Mouse (Mus musculus) adrenal gland, adult 8-10 months (tissue): ENCODE measurements around the gene Gpr83. TPM values are rescaled to one million over a fixed set of nuclear protein-coding genes. Genes with fewer than 3 reads are reported as not detected.
"Not testable (repeated sequence)": the region's sequence is repeated elsewhere in the genome, so short reads cannot be mapped to it uniquely, and the experiment has no call there.

Source experiments
- DNase-seq: peaks from one replicate; pipeline ENCODE4 v3.0.0; 2022
- total RNA-seq, 4 experiments: library from RNA; stranded (reverse); gene quantifications; 2 replicates each; pipeline ENCODE4 v1.2.4; 2022

The Gpr83 gene
- total RNA-seq, 4 experiments from 2014 or later: 0.13 TPM; not detected in 3

DNA sequence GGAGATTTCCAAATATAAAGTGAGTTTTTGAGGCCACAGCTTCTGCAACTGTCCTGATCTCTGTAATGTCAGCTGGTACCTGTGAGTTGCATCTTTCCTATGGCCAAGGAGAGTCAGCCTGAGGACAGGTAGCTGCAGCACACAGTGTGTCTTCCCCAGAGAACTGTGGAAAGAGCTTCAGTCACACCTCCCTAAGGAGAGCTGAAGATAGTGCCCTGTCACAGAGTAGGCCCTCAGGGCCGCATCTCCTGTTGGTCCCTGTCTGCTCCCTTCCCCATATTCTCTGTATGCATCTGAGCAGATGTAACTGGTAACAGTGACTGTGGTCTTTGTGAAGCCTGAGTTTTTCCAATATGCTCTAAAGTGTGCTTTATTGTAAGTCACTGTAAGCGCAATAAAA lies 10.4 kb downstream of the Gpr83 start:
- no peak for DNase-seq

DNA sequence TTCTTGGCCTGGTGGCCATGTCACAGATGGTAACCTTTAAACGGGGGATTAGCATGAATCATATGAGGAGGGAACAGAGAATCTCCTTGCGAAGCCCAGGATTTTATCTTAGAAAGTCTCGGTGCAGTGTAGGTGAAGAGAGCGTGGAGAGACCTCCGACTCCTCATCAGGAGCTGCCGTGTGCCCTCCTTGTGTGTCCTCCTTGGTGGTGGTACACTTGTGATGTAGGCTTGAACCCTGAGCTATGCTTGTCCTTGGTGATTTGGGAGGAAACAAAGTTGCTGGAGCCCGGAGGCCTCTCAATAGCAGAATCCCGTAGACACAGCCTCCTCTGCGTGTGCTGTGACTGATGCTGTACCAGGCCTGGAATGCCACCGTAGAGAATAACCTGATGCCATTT lies 10.8 kb downstream of the Gpr83 start:
- no peak for DNase-seq

DNA sequence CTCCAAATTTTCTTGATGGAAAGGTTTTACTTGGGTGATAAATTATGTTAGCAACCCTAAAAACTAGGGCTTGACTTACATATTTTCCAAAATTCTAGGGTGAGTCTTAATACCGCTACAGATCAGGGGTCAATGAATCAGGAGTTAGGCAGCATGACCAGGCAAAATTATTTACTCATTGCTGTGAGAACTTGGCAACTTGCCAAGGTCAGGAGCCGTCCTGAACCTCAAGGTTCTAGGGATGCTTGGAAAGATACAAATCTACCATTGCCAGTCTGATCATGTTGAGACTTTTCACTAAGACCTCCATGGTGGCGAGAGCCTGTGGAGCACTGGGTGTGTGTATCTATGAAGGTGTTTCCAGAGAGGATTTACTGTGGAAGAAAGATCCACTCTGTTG lies 11.5 kb downstream of the Gpr83 start:
- DNase-seq: peak; percentile 43

DNA sequence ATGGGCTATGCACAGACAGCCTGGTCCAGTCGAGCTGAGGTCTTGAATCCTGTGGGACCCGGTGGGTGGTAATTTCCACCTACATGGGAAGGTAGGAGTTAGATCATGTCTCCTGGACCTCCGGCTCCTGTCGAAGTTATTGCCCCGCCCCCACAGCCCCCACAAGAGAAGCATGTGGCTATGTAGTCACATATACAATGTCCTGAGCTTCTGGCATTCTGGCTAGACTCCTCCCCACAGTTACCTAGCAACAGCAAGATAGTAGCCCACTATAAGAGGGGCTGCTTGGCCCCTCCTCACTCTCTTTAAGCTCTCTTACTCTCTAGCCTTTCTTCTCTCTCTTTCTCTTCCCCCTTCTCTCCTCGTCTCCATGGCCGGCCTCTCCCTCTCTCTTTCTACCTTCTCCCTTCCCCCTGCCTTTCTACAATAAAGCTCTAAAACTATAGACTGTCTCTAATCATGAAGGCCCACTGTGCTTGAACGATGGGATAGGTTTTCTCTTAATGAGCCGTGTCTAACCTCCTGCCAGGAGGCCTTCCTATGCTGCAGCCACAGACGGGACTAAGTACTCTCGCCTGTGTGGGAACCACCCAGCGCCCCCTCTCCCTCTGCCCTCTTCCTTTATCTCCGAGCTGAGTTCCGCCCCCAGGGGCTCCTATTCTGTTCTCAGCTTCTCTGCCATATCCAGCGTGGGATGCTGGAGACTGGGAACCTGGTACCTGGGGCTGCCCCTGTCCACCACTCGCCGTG lies 12.3 kb downstream of the Gpr83 start:
- no peak for DNase-seq

DNA sequence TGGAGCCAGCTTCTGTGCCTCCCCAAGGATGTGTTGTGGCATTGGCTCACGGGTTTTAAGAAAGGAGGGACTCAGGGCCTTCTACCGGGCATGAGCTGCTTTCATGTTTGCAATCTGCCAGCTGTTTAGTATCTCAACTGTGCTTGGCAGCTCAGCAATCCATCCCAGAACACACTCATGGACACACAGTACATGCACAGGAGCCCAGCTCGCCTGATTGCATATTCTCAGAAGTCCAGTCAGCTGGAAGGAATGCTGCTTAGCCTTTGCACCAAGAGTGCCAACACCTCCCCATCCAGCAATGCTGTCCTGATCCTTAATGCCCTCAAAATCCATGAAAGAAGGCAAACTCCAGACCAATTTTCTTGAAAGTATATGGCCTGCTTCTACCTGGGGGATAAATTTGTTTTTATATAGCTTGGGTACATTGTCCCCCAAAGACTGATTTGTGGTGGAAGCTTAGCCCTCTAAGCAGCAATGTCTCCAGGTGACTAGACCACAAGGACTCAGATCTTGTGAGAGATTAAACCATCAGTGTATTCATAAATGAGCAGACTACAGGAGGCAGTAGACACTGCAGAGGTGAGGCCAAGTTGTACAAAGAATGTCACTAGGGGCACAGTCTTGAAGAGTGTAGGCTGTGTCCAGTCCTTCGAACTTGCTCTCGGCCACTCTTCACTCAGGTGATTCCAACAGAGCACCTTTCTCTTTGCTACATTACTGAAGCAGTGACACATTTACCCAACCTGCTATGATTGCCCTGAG lies 15.9 kb downstream of the Gpr83 start:
- DNase-seq: no peak

DNA sequence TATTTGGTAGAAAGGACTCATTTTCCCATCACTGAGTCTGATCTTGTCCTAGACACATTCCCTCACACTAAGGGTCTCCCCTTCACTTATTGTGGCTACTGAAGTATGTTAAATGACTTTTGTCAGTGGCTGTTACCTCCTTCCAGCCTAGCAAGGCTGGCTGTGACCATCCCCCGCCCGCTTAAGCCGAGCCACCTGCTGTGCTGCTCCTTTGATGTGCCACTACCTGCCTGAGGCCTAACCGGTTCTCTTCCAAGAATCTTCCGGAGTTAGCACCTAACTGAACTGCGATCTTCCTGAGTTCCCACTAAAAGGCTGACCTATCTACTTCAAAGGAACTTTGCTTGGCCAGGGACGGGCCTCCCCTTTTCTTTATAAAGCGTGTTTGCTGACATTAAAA lies 16.6 kb downstream of the Gpr83 start:
- not testable (repeated sequence) for DNase-seq

DNA sequence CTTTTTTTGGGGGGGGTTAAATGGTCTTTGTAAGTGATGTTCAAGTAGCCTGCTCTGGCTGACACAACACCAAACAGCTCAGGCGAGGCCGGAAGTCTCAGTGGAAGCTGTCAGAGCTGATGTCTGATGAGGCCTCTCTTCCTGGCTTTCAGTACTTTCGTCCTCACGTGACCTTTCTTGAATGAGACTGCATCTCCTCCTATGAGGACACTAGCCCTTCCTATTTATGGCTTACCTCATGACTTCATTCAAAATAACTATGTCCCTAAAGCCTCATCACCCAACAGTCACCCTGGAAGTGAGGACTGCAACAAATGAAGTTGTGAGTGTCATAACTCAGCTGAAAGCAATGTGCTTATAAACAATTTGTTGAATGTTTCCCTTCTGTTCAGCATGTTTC lies 24.6 kb downstream of the Gpr83 start:
- no peak for DNase-seq

DNA sequence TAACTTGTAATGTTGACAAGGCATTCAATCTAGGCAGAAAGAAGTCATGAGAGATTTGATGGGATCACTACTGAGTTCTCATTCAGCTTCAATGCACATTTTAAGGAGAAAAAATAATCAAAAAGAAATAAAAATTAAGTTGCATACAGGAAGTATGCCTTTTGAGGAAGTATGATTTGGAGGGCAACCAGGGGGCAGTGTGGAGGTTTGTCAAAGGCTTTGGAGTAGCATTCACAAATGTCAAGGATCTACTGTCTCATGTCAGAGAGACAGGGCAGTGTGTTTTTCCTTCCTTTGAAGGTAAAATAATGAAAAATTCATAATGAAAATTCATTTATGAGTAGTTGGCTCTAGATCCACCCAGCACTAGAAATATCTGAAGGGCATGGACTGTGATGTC lies 25.1 kb downstream of the Gpr83 start:
- peak; percentile 43 for DNase-seq

DNA sequence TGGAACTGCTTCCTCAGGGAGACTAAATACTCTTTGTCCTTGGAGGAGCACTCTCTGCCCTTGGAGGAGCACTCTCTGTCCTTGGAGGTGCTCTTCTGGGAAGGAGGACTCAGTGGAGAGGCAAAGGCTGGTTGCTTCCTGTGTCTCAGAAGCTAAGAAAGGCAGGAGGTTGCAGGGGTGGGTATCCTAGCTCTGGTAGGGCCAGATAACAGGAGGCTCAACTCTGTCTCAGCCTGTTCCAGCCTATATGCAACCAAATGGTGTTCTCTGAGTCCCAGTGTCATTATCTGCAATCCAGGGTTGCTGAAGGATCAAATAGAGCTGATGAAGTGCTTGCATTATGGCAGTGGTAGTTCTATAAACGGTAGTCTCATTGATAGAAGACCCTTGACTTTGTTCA lies 25.9 kb downstream of the Gpr83 start:
- no peak for DNase-seq

DNA sequence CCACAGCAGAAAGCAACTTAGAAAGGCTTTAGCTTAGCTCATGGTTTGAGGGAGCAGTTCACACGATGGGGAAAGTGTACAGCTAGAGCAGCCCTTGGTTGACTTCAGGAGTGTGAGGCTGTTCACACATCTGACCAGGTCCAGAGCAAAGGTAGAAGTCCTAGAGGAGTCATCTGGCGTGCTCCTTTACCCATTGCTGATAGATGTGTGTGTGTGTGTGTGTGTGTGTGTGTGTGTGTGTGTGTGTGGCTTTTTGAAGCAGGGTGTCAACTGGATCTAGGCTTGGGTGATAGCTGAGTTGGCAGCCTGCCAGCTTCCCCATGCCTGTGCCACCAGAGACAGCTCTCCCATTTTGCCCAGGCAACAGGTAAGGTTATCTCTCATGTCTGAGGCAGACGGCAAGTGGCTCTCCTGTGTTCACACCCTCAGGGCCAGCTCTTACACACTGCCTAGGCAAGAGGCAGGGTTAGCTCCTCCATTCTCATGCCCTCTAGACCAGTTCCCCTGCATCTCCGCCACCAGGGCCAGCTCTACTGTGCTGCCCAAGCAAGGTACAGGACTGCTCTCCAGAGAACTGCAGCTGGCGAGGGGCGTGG lies 27.9 kb downstream of the Gpr83 start:
- no peak for DNase-seq

DNA sequence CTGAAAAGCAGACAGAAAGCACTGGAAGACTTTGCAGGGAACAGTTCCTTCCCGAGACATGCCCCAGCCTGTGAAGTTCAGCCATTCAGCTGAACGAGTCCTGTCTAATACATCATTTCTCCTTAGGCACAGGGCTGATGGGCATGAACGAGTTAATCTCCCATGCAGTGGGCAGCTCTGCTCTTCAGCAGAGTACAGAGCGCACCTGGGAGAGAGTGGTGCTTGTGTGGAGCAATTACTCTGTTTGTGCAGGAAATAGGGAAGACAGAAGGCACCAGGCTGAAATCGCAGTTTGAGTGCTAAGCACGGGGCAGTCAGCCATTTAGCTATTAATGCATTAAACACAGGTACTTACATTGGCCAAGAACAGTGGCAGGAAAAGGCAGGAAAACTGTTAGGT lies 28.7 kb downstream of the Gpr83 start:
- DNase-seq: no peak

DNA sequence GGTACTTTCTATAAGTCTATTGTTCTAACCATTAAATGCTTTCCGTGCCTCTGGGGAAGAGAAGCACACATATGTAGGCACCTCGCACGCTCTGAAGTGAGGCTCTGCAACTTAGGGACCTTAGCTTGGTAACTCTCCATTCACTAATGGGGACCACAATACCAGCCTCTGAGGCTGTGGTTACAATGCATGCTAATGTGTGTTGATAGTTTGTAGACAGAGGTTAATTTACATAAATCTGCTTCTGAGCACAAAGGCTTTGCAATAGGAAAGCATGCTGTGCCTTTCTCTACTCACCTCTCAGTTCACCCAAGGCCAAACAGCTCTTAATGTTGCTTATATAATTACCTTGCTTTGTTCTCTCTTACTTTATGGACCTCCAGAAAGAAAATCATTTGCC lies 30.7 kb downstream of the Gpr83 start:
- DNase-seq: no peak

DNA sequence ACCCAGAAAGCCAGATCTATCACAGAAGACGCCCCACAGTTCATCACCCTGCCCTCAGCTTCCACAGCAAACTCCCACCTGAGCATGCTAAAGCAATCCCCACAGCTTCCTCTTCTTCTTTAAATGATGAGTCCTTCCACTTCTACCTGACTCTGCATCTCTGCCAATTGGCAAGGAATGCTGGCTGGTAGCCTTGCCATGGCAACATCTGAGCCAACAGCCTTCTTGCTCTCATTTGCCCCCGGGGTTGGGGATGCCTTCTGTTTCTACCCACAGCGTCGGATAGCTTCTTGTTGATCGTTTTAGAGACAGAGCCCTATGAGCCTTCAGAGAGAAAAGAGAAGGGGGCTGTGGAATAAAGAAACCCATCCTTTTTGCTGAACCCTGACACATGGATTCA lies 31.9 kb downstream of the Gpr83 start:
- DNase-seq: no peak

DNA sequence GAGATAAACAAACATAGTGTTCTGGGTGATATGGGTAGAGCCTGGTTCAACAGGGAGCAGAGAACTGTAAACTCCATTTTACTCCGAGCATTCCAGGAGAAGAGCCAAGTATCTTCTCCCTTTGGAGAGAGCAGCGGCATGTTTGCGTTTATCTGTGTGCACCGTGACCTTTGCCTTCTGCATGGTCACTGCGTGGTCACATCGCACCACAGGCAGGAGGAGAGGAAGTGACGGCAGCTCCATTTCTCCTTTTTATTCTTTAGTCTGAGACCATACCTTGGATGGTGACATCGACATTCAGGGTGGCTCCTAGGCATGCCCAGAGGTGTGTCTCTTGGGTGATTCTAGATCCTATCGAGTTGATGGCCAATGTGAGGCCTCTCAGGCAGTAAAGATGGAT lies 33.4 kb downstream of the Gpr83 start:
- no peak for DNase-seq

DNA sequence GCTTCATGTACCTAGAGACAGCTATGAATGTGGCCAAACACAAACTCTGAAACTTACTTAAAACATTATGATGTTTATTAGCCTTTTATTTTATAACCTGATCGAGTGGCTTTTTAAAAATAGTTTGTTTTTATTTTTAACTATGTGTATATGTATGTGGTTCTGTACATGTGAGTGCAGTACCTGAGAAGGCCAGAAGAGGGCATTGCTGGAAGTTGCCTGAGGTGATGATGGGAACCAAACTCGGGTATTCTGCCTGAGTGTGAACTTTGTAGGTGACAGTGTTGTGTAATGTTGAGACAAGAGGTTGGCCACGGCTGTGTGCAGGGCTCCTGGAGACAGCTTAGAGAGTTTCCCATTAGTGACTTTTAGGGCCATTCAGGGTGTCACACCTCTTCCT lies 34.6 kb downstream of the Gpr83 start:
- no peak for DNase-seq

DNA sequence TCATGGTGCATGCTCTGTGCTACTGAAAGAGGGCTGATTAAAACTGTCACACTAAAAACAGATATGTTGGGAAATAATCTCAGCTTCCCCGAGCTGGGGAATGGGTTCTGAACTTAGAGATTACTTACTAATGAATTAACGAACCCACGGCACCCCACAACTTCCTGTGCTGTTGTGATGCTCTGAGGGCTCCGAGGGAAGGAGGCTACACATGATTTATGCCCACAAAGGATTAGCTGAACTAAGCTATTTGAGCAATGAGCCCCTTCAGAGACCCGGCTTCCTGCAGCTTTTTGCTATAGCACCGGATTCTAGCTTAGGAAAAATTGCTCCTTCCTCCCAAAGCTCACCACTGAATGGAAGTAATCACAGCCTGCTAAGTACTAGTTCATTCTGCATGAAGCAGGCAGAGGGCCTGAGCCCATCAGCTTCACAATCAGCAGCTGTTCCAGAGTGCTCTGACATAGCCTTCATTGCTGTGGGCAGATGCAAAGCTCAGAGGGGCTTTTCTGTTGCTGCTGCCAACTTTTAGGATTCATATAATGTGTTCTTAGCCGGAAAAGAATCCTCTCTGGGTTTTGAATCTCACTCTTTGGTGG lies 35.3 kb downstream of the Gpr83 start:
- no peak for DNase-seq

DNA sequence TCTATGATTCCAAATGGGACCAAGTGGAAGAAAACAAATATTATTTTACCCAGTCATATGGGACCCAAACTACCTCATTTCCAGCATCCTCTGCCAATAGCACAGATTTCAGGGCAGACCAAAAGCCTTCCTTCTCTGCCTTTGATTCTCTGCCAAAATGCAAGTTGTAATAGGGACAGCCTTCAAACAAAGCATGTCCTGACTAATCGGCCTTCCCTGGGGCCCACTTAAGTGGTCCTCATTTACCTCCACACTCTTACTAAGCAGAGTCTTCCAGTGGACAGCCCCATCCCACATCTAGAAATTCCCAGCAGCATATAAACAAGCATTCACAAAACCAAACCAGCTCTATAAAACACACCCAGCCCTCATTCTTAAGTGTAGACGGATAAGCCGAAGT lies 37.1 kb downstream of the Gpr83 start:
- no peak for DNase-seq

DNA sequence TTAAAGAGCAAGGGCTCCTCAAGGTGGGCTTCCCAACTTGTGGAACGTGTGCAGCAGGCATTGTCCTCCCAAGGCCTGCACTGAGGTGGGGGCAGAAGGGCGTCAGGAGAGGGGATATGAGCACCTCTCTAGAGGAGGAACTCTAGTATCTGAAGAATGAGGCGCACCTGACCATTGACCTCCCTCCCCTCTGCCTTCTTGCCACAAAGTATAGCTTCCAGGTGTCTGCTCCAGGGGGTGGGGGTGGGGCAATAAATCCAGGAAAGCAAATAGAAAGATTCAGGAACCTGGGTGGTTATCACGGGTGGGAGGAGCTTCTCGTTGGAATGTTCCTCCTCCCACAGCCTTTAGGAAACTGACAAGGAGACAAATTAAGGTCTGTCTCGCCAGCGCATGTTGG lies 41.7 kb downstream of the Gpr83 start:
- no peak for DNase-seq

DNA sequence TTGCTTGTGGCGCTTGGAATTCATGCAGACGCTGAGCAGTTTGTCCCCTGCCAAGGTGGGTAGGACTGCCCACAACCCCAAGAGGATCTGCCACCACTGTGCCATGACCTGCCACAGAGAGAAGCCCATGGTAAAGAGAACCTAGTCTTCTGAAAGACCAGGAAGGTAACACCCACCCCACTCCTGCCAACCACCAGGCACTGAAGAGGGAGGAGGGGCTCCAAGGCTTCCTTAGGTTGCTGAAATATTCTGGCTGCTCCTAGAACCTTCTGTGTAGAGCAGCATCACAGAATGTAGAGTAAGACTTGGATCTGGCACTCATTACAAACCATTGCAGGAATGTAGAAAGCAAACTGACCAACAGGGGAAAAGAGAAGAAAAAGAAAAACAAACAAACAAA lies 42.4 kb downstream of the Gpr83 start:
- DNase-seq: no peak

DNA sequence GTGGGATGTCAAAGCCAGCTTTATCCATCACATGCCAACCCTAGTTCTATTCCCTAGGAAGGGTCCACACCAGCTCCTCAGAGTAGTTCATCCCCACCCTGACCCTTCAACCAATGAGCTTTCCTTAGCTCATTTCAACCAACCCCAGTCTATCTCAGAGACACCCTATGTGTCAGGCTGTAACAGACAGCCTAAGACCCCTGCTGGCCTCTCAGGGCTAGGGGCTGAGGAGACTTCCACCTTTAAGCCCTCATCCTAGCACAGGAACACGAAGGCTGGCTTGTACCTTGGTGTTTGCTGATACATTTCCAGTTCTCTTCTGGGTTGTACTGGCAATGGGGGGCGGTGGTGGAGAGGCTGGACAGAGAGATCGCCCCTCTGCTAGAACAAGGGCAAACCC lies 43.0 kb downstream of the Gpr83 start:
- DNase-seq: no peak

DNA sequence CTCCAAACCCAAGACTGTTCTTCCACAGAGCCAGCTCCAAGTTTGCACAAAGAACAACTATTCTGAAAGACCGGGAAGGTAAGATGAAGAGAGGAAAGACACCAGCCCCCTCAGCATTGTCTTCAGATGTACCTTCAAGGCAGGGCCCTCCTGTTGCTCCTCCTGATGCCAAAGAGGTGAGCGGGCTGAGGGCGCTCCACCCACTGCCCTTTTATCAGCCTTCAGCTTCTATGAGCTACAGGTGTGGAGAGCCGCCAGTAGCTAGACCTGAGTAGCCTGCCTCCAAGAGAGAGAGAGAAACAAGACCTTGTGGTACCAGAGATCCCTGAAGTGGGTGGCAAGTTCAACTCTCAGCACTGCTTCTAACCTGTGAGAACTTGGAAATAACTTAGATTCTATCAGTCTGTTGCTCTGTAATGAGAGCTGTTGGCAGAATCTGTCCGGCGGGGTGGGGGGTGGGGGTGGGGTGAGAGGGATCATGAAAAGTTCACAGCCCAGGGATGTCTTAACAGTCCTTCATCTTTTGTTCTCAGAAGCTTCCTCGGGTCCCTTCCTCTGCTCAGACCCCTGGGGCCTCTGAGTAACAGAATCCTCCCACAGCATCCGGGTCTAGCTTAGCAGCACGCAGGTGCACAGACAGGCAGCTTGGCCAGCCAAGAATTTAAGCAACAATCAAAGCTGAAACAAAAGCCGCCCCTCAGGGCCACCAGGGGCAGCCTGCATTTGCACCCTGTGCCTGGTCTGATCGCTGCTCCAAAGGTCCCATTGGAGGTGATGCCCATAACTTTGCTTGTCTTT lies 43.8 kb downstream of the Gpr83 start, which contains the start of gene Izumo1r:
Gene Izumo1r (minus strand): TSS at position 369 of the 798 bp plus-strand sequence.
- no peak for DNase-seq

DNA sequence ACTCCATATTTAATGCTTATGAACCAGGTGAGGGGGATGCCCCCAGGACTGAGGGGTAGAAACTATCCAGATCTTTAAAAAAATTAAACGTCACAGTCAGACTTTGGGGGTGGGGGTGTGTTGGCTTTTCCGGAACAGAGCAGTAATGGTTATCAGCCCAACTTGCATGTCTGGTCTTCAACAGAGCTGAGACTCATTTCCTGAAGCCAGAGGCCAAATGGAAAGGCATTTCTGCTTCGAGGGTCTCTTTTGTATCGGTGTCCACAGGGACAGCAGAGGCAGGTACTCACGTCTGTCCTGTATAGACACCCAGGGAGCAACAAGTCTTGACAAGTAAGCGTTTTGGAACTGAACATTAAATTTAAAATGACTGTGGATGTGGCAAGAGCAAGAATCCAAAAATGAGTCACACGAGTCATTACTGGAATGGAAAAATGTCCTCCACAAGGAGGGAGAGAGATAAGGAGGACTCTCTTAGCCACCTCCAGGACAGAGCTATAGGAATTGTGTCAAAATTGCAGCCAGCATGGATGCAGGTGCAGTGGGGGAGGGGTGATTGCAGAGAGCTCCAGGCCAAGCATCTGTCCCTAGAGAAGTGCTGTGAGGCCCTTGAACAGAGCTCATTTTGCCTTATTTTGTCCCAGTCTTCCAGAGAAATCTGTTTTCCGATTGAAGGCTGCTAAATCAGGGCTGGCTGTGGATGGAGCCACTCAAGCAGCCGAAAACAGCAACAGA lies 44.9 kb downstream of the Gpr83 start:
- DNase-seq: no peak
